In the genomic region with DNA sequence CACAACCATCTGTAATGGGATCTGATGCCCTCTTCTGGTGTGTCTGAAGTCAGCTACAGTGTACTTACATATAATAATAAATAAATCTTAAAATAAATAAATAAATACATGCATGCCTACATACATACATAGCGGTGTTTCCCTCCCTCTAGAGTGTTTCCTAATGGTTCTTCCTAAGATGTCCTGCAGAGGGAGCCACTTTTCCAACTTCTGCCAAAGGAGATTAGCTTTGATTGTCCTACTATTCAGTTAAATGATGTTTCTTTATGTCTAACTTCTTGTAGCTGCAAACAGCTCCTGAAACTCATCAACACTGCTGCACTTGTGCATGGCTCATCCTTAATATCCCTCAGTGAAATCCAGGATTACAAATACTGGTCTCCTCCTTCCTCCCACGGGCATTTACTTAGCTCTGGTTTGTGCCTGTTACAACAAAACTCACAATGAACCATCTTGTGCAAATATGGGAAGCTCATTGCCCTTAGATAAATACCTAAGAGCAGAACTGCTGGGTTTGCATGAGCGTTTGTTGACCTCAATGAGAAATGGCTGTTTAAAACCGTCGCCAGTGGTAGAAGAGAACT, we compare ENCODE assay signal across 10 mouse cellular contexts. TPM values are rescaled to one million over a fixed set of nuclear protein-coding genes. Genes with fewer than 3 reads are reported as not detected.
DNase-seq lines count a peak whose midpoint lies in the region; ATAC-seq lines count a peak whose summit lies in the region.
"Had no signal": no experiment of that assay in that cellular context is flagged by ENCODE, and none has a peak within 500 bp of the region (broad histone marks: within the 10 kb centered on the region; RNA-seq: fewer than 3 reads in every experiment).

No protein-coding gene starts in this region.

- no peak overlapping the region for H3K27ac ChIP-seq in heart, embryonic 12.5 days (ENCODE audit: poor library complexity, severe bottlenecking)
- H3K27ac ChIP-seq in midbrain, embryonic 14.5 days (replicated peaks; ENCODE audit: low read depth, low read length): no peak overlapping the region
- no peak overlapping the region for H3K27ac ChIP-seq in midbrain, embryonic 16.5 days (ENCODE audit: low read length)
- H3K27ac ChIP-seq: heart, embryonic 13.5 days had no signal

- H3K36me3 ChIP-seq in heart, embryonic 12.5 days: no peaks in the 10 kb centered on the region
- H3K36me3 ChIP-seq in midbrain, embryonic 14.5 days (ENCODE audit: control insufficient read depth, insufficient read depth, low read length): no peaks in the 10 kb centered on the region
- H3K36me3 ChIP-seq in midbrain, embryonic 16.5 days (ENCODE audit: control insufficient read depth, insufficient read depth, low read length): no peaks in the 10 kb centered on the region
- H3K36me3 ChIP-seq: heart, embryonic 13.5 days had no signal

- H3K9me3 ChIP-seq in heart, embryonic 12.5 days (replicated peaks): no peaks in the 10 kb centered on the region
- H3K9me3 ChIP-seq in midbrain, embryonic 14.5 days (ENCODE audit: control insufficient read depth, low read length): no peaks in the 10 kb centered on the region
- no peaks in the 10 kb centered on the region for H3K9me3 ChIP-seq in midbrain, embryonic 16.5 days (replicated peaks; ENCODE audit: control insufficient read depth, low read length, poor library complexity, severe bottlenecking)
- H3K9me3 ChIP-seq: heart, embryonic 13.5 days had no signal

- H3K4me1 ChIP-seq in heart, embryonic 12.5 days (replicated peaks): no peaks in the 10 kb centered on the region
- H3K4me1 ChIP-seq in midbrain, embryonic 14.5 days (ENCODE audit: control insufficient read depth, insufficient read depth, low read length): peaks cover 10% of the 10 kb centered on the region
- H3K4me1 ChIP-seq in midbrain, embryonic 16.5 days (ENCODE audit: control insufficient read depth, insufficient read depth, low read length): peaks cover 6% of the 10 kb centered on the region
- H3K4me1 ChIP-seq: heart, embryonic 13.5 days had no signal

- WGBS in heart, embryonic 12.5 days: 80% methylated on average over 5 of the region's 5 CpGs
- WGBS in midbrain, embryonic 14.5 days: 89% methylated on average over 5 of the region's 5 CpGs
- WGBS in midbrain, embryonic 16.5 days: 86% methylated on average over 5 of the region's 5 CpGs

- no peak overlapping the region for H3K4me3 ChIP-seq in heart, embryonic 12.5 days
- no peak overlapping the region for H3K4me3 ChIP-seq in midbrain, embryonic 14.5 days (replicated peaks; ENCODE audit: low read depth, low read length)
- H3K4me3 ChIP-seq in midbrain, embryonic 16.5 days (ENCODE audit: low read depth, low read length): no peak overlapping the region
- H3K4me3 ChIP-seq: heart, embryonic 13.5 days had no signal

- no peak overlapping the region for H3K9ac ChIP-seq in heart, embryonic 12.5 days
- H3K9ac ChIP-seq in midbrain, embryonic 14.5 days (replicated peaks; ENCODE audit: low read length): no peak overlapping the region
- no peak overlapping the region for H3K9ac ChIP-seq in midbrain, embryonic 16.5 days (ENCODE audit: low read depth, low read length)
- H3K9ac ChIP-seq: heart, embryonic 13.5 days had no signal

- ATAC-seq in heart, embryonic 12.5 days (ENCODE audit: insufficient number of reproducible peaks, low FRiP score): no peak
- ATAC-seq in midbrain, embryonic 14.5 days (ENCODE audit: low FRiP score, low TSS enrichment): no peak
- no peak for ATAC-seq in midbrain, embryonic 16.5 days
- peak; percentile 65; the same call in 1 of the 2 replicates for ATAC-seq in megakaryocyte progenitor cell, adult 5-6 weeks (replicated peaks; ENCODE audit: poor library complexity)

- H3K4me2 ChIP-seq in heart, embryonic 12.5 days: no peak overlapping the region
- H3K4me2 ChIP-seq in midbrain, embryonic 14.5 days (ENCODE audit: low read length): no peak overlapping the region
- no peak overlapping the region for H3K4me2 ChIP-seq in midbrain, embryonic 16.5 days (ENCODE audit: low read length)
- H3K4me2 ChIP-seq: heart, embryonic 13.5 days had no signal

- DNase-seq in heart, adult 18-20 months: peak; percentile 4 to 33
- peak; percentile 57 for DNase-seq in midbrain, embryonic 14.5 days
- peak; percentile 37 for DNase-seq in fat pad, adult 2 months (ENCODE audit: extremely low read depth, low read depth, low spot score)
- no peak for DNase-seq in frontal cortex, postnatal 14 days (ENCODE audit: low spot score in 2 of 2)
- no peak for DNase-seq in urinary bladder, postnatal 10 days (ENCODE audit: low spot score)
- DNase-seq: left cerebral cortex, postnatal 4 days had no signal

- no peaks in the 10 kb centered on the region for H3K27me3 ChIP-seq in heart, embryonic 12.5 days (replicated peaks)
- H3K27me3 ChIP-seq in midbrain, embryonic 14.5 days (ENCODE audit: control insufficient read depth, insufficient read depth, low read length): no peaks in the 10 kb centered on the region
- H3K27me3 ChIP-seq in midbrain, embryonic 16.5 days (ENCODE audit: control insufficient read depth, insufficient read depth, low read depth, low read length): no peaks in the 10 kb centered on the region
- H3K27me3 ChIP-seq: heart, embryonic 13.5 days had no signal

RNA-seq across cellular contexts. Expression of gene Cachd1, which starts 47.5 kb away (rescaled TPM):
- 1 to 10 TPM; 2.9 to 4.3 TPM for total RNA-seq in heart, adult 18-20 months (2021)
- 11.5 and 12.5 TPM in 2 replicates for polyA plus RNA-seq in heart, embryonic 12.5 days (2016; fragmentation: Nextera tagmentation; extraction: Ambion mirVana)
- polyA plus RNA-seq in midbrain, embryonic 14.5 days (2014; fragmentation: Nextera tagmentation; extraction: Ambion mirVana): 50.0 TPM in 2 replicates
- 30.8 and 31.1 TPM in 2 replicates for polyA plus RNA-seq in midbrain, embryonic 16.5 days (2015; fragmentation: Nextera tagmentation; extraction: Ambion mirVana)
- total RNA-seq in megakaryocyte progenitor cell, adult 5-6 weeks (2015): 1.1 and 4.2 TPM in 2 replicates
- 0.08 and 6.4 TPM in 2 replicates for total RNA-seq in megakaryocyte progenitor cell, adult 5-6 weeks (2017)

Comparison
In these comparisons a context has a peak if more than half of its experiments do, and no peak if none do; other contexts are left out.
1. DNase-seq: peak in heart, adult 18-20 months (2 of 2), midbrain, embryonic 14.5 days (single experiment) and fat pad, adult 2 months (single experiment); none in frontal cortex, postnatal 14 days (0 of 2) and urinary bladder, postnatal 10 days (single experiment).